Mouse (Mus musculus) embryo, embryonic 10.5 days (tissue): Measurements from ENCODE around the gene Wdr31.

Source experiments
- DNase-seq: peaks from one replicate; pipeline ENCODE4 v3.0.0-alpha.2; 2015; ENCODE audit warnings: low spot score

Gene Wdr31

DNA sequence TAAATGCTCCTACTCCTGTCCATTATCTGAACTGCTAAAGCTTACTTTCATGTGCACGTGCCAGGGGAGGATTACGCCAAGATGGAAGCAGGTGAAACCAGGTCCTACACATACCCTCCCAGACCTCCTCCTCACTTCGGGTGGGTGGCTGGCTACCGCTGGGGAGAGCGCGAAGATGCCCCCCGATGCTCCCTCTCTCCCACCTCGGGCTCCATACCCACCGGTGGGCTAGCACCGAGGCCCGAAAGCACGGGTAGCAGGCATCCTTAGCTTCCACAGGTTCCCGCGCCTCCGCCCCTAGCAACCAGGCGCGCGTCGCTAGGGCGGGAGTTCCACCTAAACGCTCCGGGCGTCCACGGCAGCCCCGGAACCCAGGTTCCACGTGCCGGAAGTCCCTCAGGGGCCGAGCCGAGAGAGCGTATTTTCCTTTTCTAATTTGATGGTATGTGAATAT lies at the start of gene Wdr31:
Gene Wdr31 (minus strand): TSS at position 299 of the 454 bp plus-strand sequence.
- peak; percentile 85 for DNase-seq

DNA sequence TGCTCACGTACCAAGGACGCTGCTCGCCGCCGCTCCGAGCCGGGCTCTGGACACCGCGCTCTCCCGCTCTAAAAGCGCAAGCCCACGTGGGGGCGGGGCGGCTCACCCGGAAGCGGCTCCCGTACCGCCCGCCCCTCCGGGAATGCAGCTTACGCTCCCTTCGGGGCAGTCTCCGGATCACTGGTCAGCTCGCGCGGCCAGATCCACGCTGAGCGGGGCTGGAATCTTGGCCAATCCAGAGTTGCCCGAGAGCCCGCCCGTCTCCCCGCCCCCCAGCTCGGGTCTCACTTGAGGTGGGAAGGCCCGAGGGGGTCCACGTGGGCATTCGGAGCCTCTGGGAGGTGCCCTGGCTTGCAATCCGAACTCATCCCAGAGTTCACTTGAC lies 49.1 kb upstream of the Wdr31 start, which contains the start of gene Alad:
Gene Alad (minus strand): TSS at position 70 of the 385 bp plus-strand sequence.
- DNase-seq = peak; percentile 92

DNA sequence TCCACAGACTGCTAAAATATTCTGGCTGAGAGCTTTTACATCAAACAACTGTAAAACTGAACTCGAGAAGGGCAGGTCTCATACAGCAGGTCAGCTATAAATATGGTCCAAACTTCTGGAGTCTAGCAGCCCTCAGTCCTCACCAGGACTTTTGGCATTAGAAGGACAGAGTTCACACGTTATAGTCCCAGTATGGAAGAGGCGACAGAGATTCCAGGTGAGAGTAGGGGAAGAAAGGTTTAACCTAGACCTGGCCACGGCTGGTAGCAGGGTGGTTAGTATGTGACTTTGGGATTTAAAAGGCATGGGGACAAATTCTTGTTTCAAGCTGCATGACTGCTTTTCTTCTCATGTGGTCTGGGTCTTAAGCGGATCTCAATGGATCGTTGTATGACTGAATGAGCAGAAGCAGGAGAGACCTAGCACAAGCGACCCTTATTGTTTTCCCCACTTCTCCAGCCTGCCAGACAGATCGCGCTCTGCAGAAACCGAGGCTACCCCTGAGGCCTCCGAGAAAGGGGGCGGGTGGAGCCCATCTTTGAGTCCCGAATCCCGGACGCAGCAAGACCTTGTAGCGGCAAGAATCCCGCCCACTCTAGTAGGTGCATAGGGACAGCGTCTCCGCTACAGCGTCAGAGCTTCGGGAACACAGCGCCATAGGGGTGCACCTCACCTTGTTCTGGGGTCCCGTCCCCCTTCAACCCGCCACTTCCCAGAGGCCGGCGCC lies 48.6 kb upstream of the Wdr31 start:
- no peak for DNase-seq

DNA sequence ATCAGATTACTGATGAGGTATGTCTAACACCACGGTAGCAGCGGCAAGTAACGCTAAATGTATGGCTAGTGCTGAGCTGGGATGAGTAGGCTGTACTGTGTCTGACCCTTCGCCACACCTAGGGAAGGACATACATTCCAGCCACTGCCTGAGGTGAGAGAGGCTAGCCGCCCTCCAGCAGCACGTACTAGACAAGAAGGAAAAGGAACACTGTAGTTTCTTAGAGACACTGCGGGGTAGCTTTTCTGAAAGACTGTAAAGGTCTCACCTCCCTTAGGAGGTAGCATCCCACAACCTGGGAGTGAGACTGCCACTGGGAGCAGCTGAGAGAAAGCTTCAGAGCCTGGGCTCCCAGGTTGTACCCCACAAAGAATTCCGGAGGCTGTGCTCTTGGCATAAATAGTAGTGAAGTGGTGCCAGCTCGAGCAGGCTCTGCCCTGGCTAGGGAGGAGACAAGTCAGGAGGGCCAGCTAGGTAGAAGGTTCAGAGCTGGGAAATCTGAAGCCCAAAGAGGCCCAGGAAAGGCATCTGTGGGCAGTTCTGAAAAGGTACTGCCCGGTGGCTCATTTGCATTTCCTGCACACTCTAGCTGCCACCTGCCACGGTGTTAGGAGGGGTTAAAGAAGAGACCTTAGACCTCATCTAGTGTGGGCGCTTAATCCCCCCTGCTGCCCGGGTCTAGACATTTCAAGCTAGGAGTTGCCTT lies 47.9 kb upstream of the Wdr31 start:
- DNase-seq = peak; percentile 28

DNA sequence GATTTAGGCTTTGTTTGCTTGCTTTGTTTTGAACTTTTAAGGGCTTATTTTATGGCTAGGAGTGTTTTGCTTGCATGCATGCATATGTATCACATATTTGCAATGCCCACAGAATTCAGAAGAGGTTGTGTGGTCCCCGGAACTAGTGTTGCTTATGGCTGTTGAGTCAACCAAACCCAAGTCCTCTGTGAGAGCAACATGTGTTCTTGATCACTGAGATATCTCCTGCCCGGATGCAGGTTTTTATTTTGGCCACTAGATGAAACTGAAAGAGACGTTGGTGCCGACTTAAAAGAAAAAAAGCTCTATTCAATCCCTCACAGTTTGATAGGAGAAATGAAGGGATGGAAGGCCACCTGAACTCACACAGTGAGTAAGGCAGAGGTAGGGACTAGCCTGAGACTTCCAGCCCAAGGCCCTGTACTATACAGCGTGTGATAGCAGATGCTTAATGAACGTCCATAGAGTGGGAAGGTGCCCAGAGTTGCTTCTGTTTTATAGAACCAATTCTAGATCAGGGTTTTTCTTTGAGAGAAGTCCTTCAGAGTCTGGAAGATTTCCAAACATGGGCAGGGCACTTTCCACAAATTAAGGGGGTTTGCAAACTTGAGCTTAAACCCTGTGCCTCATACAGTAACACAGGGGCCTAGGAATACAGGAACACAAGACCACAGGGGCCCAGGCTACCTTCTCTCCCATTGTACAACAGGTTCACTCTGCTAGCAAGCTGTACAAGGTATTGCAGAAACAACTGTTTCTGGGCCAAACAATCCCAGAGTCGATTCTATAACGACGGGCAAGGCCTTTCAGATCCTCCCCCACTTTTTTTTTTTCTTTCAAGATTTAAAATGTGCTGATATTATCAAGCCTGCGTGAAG lies 47.1 kb upstream of the Wdr31 start:
- DNase-seq = no peak

DNA sequence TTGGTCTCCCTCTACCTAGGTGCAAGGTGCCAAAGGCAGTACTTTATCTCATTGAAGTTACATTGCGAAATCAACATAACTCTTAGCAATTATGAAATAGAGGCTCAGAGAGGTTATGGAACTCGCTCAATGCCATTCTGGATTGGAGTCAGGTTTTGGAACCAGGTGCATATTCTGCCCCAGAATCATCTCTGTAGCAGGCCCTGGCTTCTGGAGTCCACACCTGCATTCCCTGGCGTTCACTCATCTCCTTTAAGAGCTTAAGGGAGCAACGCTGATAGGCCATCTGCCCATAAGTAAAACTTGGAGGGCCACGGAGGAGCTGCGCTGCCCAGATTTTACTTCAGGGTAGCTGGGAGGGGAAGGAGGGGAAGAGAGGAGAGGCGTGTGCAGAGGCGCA lies 46.4 kb upstream of the Wdr31 start:
- DNase-seq = no peak

DNA sequence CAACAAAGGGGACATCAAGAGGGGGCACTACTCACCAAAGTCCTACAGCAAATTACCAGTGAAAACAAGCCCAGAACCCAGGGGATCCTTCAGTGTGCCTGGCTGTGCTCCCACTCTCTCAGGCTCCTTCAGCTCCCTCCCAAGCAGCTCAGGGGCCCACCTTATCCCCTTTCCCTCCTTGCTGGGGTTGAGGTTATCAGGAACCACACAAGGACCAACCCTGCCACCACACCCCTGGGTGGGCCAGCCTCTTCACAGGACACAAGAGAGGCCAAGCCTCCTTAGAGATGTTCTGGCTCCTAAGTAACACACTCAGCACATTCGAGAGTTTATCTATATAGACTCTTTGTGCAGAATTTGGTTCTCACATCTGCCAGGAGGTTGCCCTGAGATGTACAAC lies 45.9 kb upstream of the Wdr31 start:
- no peak for DNase-seq

DNA sequence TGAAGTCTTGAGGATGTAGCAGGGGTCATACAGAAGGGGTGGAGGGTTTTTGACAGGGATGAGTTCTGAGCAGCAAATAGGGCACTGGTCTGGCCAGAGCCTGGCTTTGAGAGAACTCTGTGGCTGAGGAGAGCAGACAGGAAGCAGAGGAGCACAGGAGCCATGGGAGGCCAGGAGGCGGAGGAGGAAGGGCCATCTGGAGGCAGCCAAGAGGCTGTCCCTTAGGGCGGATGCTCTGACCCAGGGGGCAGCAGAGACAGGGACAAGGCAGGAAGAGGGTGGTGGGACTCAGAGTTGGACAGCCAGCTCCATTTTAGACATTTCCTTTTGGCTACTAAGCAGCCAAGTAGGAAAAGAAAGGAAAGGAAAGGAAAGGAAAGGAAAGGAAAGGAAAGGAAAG lies 45.4 kb upstream of the Wdr31 start:
- DNase-seq = no peak

DNA sequence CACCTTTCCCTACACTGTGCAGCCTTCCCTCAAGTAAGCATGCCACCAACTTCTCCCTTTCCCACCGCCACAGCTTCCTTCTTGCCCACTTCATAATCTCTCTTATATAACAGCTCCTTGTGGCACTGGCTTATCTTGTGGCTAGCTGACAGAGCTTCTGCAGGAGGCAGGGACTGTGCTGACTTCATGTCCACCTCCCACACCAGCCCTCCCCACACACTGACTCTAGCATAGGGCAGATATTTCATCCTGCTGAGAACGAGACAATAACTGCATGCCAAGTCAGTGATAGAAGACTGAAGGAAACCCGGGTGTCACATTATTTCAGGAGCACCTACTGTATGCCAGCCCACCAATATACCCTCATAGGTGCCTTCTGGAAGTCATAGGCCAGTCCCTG lies 44.8 kb upstream of the Wdr31 start:
- DNase-seq = no peak

DNA sequence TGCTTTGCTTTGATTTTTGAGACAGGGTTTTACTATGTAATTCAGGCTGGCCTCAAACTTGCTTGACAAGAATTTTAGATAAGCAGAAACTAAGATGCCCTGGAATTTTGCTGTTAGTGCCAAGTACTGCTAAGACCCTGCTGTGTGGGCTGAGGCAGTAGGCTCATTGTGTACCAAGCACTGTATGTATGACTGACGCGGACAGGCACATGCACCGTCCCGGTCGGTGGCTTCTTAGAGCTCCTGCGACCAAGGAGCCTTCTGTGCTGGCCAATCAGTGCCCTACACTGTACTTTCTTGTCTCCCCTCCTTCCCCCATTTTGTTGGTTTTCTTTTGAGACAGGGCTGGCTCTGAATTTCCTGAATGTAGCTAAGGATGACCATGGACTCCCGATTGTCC lies 44.3 kb upstream of the Wdr31 start:
- no peak for DNase-seq

DNA sequence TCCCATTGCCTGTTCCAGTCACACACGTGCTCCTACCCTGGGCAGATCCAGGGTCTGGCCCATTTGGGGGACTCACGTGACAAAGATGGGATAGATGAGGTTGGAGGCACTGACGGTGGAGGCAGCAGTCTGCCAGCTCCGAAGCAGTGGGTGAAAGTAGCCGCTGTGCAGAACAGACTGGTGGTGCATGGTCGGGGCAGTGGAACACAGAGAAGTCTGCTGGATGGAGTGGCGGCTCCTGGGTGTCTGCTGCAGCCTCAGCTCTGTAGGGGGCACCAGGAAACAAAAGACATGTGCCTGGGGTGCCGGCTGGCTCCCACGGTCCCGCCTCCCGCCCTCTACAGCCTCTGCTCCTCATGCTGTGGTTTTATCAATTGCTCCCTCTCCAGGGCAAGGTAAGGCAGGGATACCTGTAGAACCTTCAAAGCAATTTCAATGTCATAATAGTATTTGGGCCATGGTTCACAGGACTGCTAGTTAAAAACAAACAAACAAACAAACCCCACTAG lies 43.4 kb upstream of the Wdr31 start:
- DNase-seq = no peak

DNA sequence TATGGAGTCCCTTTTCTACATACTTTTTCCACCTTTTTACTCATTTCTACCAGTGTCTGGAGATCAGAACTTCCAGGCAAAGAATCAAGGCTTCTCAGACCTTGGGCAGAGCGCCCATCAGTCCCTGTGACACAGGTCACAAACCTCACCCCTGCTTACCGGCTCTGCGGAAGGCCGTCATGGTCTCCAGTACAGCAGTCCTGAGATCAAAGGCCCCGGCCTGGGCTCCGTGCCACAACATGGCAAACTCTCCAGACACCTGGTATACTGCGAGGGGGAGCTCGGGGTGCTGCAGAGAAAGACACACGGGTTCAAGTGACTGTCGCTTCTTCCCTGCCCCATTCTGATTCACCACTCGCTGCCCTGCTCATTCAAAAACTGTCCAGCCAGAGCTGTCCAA lies 39.2 kb upstream of the Wdr31 start:
- DNase-seq = no peak

DNA sequence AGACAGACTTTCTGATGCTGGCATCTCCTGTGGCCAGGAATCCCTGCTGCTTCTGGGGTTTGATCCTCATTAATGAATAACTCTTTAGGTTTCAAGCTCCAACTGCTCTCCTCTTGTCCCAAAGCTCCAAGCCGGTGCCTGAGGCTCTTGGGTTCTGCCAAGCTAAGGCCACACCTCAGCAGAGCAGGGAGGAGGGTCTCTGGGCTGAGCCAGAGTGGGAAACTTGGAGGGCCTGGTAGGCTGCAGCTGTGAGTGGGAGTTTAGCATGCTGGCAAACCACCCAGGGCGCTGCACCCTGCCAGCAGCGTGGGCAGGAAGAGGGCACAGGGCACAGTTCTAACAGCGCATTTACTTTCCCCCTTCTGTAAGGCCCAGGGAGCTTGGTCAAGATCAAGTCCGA lies 38.1 kb upstream of the Wdr31 start:
- no peak for DNase-seq

DNA sequence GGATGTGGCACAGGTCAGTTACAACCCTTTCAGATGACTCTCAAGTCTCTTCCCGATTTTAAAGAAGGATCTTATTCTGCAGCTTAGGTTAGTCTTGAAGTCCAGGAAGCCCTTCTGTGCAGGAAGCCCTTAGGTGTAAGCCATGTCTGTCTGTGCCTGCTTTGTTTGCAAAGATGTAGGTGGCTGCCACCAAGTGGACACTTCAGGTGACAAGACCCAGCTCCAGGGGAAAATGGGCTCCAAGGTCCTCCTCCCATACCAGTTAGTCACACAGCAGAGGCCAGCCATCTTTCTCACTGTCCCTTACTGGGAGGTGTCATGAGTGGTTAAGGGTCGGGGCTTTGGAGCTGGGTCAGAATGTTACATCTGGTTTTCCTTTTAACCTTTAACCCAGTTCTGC lies 36.1 kb upstream of the Wdr31 start:
- peak; percentile 37 for DNase-seq

DNA sequence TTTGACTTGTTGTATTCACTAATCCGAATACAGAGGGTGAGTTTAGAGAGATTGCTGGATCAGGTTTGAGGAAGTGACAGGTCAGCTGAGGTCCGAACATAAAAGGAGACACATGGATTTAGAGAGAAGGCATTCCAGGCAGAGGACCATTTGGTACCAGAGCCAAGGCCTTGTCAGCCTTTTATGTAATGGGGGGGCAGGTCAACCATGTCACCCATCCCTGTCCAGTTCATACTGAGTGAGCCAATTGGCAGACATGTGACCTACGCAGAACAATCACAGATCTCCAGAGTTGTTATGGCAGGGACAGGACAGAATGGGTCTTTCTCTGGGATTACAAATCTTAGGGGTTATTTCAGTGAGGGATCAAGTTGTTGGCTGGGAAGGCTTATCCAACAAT lies 35.3 kb upstream of the Wdr31 start:
- DNase-seq = no peak

DNA sequence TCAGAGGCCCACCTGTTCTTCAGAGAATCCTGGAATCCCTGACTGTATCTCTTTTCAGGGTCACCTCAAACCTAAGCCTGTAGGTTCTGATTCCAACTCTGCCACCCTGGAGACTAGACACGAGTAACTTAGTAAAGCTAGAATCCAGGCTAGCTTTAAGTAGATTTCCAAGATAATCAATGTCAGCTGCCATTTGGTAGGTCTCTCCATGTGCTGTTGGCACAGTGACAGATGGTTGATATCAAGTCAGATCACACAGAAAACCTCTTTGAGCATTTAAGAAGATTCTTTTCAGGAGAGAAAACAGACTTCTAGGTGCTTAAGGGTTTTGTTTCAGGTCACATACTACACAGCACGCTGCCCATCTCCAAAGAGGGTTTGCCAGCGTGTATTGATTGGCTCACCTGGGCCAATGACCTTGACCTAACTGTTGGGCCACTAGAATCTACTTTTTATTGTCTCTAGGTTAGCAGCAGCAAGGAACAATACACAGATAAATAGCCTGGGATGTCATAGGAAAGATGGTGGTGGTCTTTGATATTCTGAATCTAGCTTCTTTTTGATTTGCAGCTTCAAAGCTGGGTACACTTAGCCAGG lies 32.8 kb upstream of the Wdr31 start, which contains the start of gene Hdhd3:
Gene Hdhd3 (minus strand): TSS at position 94 of the 597 bp plus-strand sequence.
- DNase-seq = no peak

DNA sequence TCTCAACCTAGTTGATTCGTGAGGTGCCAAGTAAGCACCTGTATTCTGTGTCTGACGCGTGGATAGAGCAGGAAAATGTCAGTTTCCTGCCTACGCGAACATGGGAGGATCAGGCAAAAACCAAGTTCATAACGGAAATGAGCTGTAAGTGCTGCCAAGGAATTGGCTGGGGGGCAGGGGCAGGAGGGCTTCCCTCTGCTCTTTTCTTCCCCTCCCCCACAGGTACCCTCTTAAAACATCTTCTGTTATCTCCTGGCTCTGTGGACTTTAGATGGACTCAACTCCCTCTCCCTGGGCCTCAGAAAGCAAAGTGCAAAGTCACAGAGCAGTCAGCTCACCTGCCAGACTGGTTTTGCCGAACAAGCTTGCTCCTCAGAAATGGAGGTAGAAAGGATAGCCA lies 32.3 kb upstream of the Wdr31 start:
- DNase-seq = no peak

DNA sequence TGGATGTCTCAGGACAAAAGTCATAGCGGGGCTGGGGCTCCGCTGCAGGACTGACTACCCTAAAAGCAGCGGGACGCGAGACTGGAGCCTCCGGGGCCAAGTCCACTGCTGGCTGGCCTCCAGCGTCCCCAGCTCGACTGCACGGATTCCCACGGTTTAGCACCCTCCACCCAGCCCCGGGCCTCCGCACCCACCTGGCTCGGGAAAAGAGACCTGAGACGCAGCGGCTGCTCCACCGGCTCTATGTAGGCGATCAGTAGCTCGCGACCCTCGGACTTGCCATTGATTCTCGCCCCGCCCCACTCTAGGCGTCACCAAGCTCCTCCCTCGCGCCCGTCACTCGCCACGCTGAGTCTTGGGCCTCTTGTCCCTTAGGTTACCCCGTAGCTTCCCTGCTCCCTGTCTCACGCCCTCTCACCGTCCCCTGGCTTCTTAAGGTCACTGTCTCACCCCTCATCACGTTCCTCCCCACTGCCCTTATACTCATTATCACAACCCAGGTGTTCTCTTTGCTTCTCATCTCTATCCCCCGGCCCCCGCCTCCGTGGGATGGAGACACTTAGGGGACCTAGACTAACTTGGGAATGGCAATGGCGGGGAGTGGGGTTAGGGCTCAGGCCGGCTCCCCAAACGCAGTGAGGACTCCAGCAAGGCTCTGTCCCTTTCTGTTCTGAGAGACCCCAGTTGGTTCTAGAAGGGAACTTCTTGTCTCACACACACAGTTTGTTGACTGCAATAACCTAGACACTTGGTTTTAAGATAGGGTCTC lies 31.5 kb upstream of the Wdr31 start:
- peak; percentile 96 for DNase-seq

DNA sequence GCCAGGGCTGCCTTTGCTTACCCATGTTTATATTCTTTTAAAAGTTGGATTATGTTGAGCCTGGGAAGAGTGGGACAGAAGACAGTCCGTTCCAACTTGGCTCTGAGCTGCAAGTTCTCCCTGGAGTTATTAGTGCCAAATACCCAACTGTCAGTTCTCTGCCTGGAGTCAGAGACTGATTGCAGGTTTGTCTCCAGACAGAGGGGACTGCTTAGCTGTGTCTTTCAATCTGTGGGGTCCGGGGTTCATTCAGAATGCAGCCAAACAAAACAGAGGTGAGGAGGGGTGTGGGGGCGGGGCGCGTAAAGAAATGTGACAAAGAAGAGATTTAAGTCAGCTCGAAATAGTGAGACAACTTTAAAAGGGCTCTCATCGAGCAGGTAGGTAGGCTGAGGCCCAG lies 30.8 kb upstream of the Wdr31 start:
- DNase-seq = no peak

DNA sequence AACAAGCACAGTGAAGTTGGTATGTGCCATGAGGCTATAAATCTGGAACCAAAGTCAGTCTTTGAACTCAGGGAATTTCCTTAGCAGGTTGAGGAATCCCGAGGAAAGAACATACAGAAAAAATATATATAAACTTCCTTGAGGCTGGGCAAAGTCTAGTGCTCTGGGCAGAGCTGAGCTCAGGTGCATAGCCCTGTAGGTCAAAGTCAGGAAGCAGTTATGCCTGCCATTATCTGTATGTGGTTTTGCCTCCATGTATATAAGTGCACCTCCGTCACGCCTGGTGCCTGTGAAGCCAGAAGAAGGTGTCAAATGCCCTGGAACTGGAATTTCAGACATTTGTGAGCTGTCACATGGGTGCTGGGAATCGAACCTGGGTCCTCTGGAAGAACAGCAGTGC lies 30.1 kb upstream of the Wdr31 start:
- no peak for DNase-seq

DNA sequence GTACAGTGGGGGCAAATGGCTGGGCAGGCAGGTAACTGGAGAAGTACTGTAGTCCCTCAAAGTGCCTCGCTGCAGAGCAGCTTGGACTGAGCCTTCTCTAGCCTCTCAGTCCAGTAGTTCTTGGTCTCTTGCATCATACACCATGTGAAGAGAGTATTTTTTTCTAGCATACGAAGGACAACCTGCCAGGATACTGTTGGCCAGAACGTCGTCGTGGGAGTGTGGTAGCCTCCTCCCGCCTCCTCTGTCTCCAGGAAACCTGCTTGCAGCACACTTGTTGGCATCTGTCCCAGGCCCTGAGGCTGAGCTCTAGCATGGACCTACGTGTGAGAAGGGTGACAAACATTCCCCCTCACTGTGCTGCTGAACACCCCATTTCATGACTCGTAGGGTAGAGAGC lies 26.1 kb upstream of the Wdr31 start:
- DNase-seq = no peak
